Mouse (Mus musculus) lung, embryonic 14.5 days (tissue): ENCODE measurements around the gene Krtap10-10. TPM values are rescaled to one million over a fixed set of nuclear protein-coding genes. Genes with fewer than 3 reads are reported as not detected.

Experiments used
- ATAC-seq: fragments of 200-750 bp; cut with Nextera tagmentation; 2 replicates; pipeline ENCODE4 v1.8.0; 2017; ENCODE audit warnings: mild to moderate bottlenecking, moderate TSS enrichment, moderate library complexity; ENCODE audit not compliant: insufficient read depth
- DNase-seq: peaks from one replicate; pipeline ENCODE4 v3.0.0-alpha.2; 2015
- H3K27ac ChIP-seq: fragments of 300-500 bp; sonication (generic); 2 replicates; pipeline ENCODE4 v1.5.1; 2014; ENCODE audit warnings: low read depth, mild to moderate bottlenecking, moderate library complexity
- H3K27me3 ChIP-seq: fragments of 300-500 bp; sonication (generic); 2 replicates; pipeline ENCODE4 v1.6.1; 2014; ENCODE audit warnings: low read length, control low read depth; ENCODE audit not compliant: insufficient read depth
- H3K36me3 ChIP-seq: fragments of 300-500 bp; sonication (generic); 2 replicates; pipeline ENCODE4 v1.6.1; 2014; ENCODE audit warnings: control low read depth; ENCODE audit not compliant: insufficient read depth
- H3K4me1 ChIP-seq: fragments of 300-500 bp; sonication (generic); 2 replicates; pipeline ENCODE4 v1.6.1; 2014; ENCODE audit warnings: antibody characterized with exemption, control low read depth; ENCODE audit not compliant: insufficient read depth
- H3K4me2 ChIP-seq: fragments of 300-500 bp; sonication (generic); 2 replicates; pipeline ENCODE4 v1.6.1; 2014; ENCODE audit warnings: mild to moderate bottlenecking
- H3K4me3 ChIP-seq: fragments of 300-500 bp; sonication (generic); 2 replicates; pipeline ENCODE4 v1.5.1; 2014; ENCODE audit warnings: low read depth, low read length
- H3K9ac ChIP-seq: fragments of 300-500 bp; sonication (generic); 2 replicates; pipeline ENCODE4 v1.6.1; 2014
- H3K9me3 ChIP-seq: fragments of 300-500 bp; sonication (generic); 2 replicates; pipeline ENCODE4 v1.6.1; 2016; ENCODE audit warnings: low read depth, low read length, control low read depth
- CTCF ChIP-seq: IDR thresholded peaks from 2 replicates; pipeline ENCODE4 v1.5.1; 2016; ENCODE audit warnings: antibody characterized with exemption, low read depth
- WGBS: fragments of 180-500 bp; shearing (Covaris S2); extraction: QIAGEN DNeasy Blood & Tissue Kit; methylation state at CpG from one replicate; pipeline ENCODE4 v1.1.7; 2014; 5-methylcytosine and 5-hydroxymethylcytosine counted together
- polyA plus RNA-seq: library from polyadenylated mRNA; unstranded; fragments of >200 nt; fragmentation: Nextera tagmentation; extraction: Ambion mirVana; gene quantifications from 2 replicates; pipeline ENCODE4 v1.2.1, GENCODE M21; 2014

Gene Krtap10-10
- polyA plus RNA-seq, 1 experiment from 2014 or later, result not detected

DNA sequence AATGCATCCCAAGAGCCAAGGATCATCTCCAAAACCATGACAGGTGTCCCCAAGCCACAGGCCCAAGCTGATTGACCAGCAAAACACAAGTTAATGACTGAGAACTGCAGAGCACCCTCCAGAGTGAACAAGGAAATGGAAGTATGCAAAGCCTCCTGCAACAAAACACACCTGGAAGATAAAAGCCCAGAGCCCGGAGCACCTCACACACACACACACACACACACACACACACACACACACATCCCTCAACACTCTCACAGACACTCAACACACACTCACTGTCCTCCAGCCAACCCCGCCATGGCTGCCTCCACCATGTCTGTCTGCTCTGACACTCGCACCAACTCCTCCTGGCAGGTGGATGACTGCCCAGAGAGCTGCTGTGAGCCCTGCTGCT lies 10.8 kb downstream of the Krtap10-10 start, which contains the start of gene Gm36176:
Gm36176 (plus strand) TSS at position 301 of the 400 bp plus-strand sequence.
- no peaks in the 10 kb centered on the region for H3K4me1 ChIP-seq
- H3K9ac ChIP-seq, result no peak within 1 kb of the TSS
- 48% methylated on average over 3 of the region's 3 CpGs for WGBS
- H3K4me2 ChIP-seq, result no peak within 1 kb of the TSS
- no peak for TF ChIP-seq CTCF
- no peaks in the 10 kb centered on the region for H3K27me3 ChIP-seq
- H3K27ac ChIP-seq, result no peak within 1 kb of the TSS
- ATAC-seq (no peak), DNase-seq (no peak)
- no peaks in the 10 kb centered on the region for H3K36me3 ChIP-seq
- H3K9me3 ChIP-seq, result no peaks in the 10 kb centered on the region
- no peak within 1 kb of the TSS for H3K4me3 ChIP-seq

- TF ChIP-seq CTCF, result no peak
- ATAC-seq (no peak), DNase-seq (no peak)
- Histone ChIP-seq H3K27ac (no peak overlapping the region), H3K36me3 (no peaks in the 10 kb centered on the region), H3K9me3 (no peaks in the 10 kb centered on the region), H3K4me1 (no peaks in the 10 kb centered on the region), H3K4me3 (no peak overlapping the region), H3K27me3 (no peaks in the 10 kb centered on the region), H3K9ac (no peak overlapping the region), H3K4me2 (no peak overlapping the region)
- WGBS, result 22% methylated on average over 2 of the region's 2 CpGs
Measured at GRCm38 (mm10) chr10:77846961-77847360, 11.2 kb downstream of the Krtap10-10 start.

- TF ChIP-seq CTCF, result no peak
- Histone ChIP-seq H3K27ac (no peak overlapping the region), H3K9me3 (no peaks in the 10 kb centered on the region), H3K9ac (no peak overlapping the region), H3K27me3 (no peaks in the 10 kb centered on the region), H3K4me1 (no peaks in the 10 kb centered on the region), H3K36me3 (no peaks in the 10 kb centered on the region), H3K4me3 (no peak overlapping the region), H3K4me2 (no peak overlapping the region)
- ATAC-seq (no peak), DNase-seq (no peak)
- 75% methylated on average over 2 of the region's 2 CpGs for WGBS
Measured at GRCm38 (mm10) chr10:77847538-77847937, 11.8 kb downstream of the Krtap10-10 start.

- Histone ChIP-seq H3K27ac (no peak within 1 kb of the TSS), H3K4me3 (no peak within 1 kb of the TSS), H3K4me2 (no peak within 1 kb of the TSS), H3K9me3 (no peaks in the 10 kb centered on the region), H3K4me1 (no peaks in the 10 kb centered on the region), H3K27me3 (no peaks in the 10 kb centered on the region), H3K36me3 (no peaks in the 10 kb centered on the region), H3K9ac (no peak within 1 kb of the TSS)
- DNase-seq (no peak), ATAC-seq (no peak)
- 56% methylated on average over 9 of the region's 9 CpGs for WGBS
- no peak for TF ChIP-seq CTCF
Measured at GRCm38 (mm10) chr10:77852559-77852958, 16.8 kb downstream of the Krtap10-10 start, which contains the start of gene Gm10318. Gene Gm10318 (plus strand): TSS chr10:77852859.

DNA sequence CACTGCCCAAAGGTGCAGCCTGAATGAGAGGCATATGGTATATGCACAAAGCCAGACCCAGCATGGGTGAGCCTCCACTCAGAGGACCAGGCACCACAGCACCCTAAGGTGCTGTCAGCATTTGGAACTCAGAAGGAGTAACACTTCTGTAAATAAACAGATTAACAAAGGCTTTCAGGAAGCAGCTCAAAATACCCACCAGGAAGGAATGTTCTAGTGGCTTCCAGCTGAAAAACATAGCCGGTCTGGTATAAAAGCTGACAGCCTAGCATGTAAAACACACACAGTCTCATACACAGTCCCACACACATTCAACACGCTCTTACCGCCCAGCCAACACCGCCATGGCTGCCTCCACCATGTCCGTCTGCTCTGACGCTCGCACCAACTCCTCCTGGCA lies 25.9 kb downstream of the Krtap10-10 start, which contains the start of gene Gm3285:
Gm3285 (plus strand) TSS at position 301 of the 400 bp plus-strand sequence.
- Histone ChIP-seq H3K4me3 (no peak within 1 kb of the TSS), H3K27ac (no peak within 1 kb of the TSS), H3K4me1 (0 out of 2 replicates have a peak, but pooled peaks cover 2% of the 10 kb centered on the region), H3K36me3 (no peaks in the 10 kb centered on the region), H3K27me3 (no peaks in the 10 kb centered on the region), H3K4me2 (no peak within 1 kb of the TSS), H3K9me3 (no peaks in the 10 kb centered on the region; the same call in 1 of the 2 replicates), H3K9ac (no peak within 1 kb of the TSS)
- TF ChIP-seq CTCF, result no peak
- 39% methylated on average over 7 of the region's 7 CpGs for WGBS
- no peak for ATAC-seq
- no peak for DNase-seq

- H3K27me3 ChIP-seq, result no peaks in the 10 kb centered on the region
- no peak overlapping the region for H3K9ac ChIP-seq
- H3K36me3 ChIP-seq, result no peaks in the 10 kb centered on the region
- 0 out of 2 replicates have a peak, but pooled peaks cover 2% of the 10 kb centered on the region for H3K4me1 ChIP-seq
- peak; percentile 82 for ATAC-seq
- DNase-seq, result peak; percentile 50
- H3K4me2 ChIP-seq, result peak overlapping the region; percentile 43
- no peak for TF ChIP-seq CTCF
- WGBS, result 26% methylated on average over 14 of the region's 14 CpGs
- H3K9me3 ChIP-seq, result no peaks in the 10 kb centered on the region; the same call in 1 of the 2 replicates
- peak overlapping the region; percentile 12; the same call in 1 of the 2 replicates for H3K4me3 ChIP-seq
- no peak overlapping the region for H3K27ac ChIP-seq
Measured at GRCm38 (mm10) chr10:77864067-77864761, 28.5 kb downstream of the Krtap10-10 start.

DNA sequence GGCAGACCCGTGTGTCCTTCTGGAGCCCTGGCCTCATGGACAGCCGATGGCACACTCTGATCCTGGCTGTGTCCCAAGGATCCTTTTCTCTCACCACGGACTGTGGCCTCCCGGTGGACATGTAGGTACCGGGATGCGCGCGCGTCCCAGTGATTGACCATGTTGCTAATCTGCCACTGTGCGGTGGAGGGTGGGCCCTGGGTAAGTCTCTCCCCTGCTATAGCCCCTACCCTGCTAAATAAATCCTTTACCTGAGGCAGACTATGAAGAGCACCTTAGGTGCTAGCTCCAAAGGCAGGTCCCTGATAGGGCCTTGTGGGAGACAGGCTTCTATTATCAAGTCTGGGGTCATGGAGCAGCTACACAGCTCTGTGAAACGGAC lies 29.0 kb downstream of the Krtap10-10 start:
- DNase-seq (no peak), ATAC-seq (no peak)
- WGBS, result 34% methylated on average over 11 of the region's 11 CpGs
- Histone ChIP-seq H3K4me1 (0 out of 2 replicates have a peak, but pooled peaks cover 2% of the 10 kb centered on the region), H3K27ac (no peak overlapping the region), H3K27me3 (no peaks in the 10 kb centered on the region), H3K4me2 (peak overlapping the region; percentile 43), H3K9ac (no peak overlapping the region), H3K4me3 (peak overlapping the region; percentile 12; the same call in 1 of the 2 replicates), H3K9me3 (no peaks in the 10 kb centered on the region; the same call in 1 of the 2 replicates), H3K36me3 (no peaks in the 10 kb centered on the region)
- no peak for TF ChIP-seq CTCF
